Comparison of ENCODE assay signal across 16 mouse cellular contexts in genomic region chr2:51989559-51989958, GRCm38 (mm10). TPM values are rescaled to one million over a fixed set of nuclear protein-coding genes. Genes with fewer than 3 reads are reported as not detected.
DNase-seq lines count a peak whose midpoint lies in the region.
"Had no signal": no experiment of that assay in that cellular context is flagged by ENCODE, and none has a peak within 500 bp of the region (broad histone marks: within the 10 kb centered on the region; RNA-seq: fewer than 3 reads in every experiment).

No protein-coding gene starts in this region.

- intact Hi-C loops in gastrocnemius, postnatal 14 days (cut with DNase I; ENCODE audit: low total_unique reads), result no loop called here

- peak; percentile 48 to 65 for DNase-seq in adrenal gland, adult (ENCODE audit: inconsistent age in 2 of 2, low spot score in 1 of 2)
- no peak for DNase-seq in adrenal gland, adult 8-10 months
- DNase-seq in adrenal gland, postnatal 25 days, result peak; percentile 9
- no peak for DNase-seq in adrenal gland, adult 18-20 months (ENCODE audit: low spot score in 2 of 2)
- DNase-seq in NIH3T3 (ENCODE audit: low read depth), result peak; percentile 47
- DNase-seq in T-cell, adult 2 months (ENCODE audit: low spot score), result no peak
- no peak for DNase-seq in right cerebral cortex, adult 18-20 months
- no peak for DNase-seq in gastrocnemius, postnatal 14 days
- DNase-seq: cerebellum, adult 11-12 months; cerebellum, adult 8-10 months; cerebellum, postnatal 10 days; cerebellum, postnatal 36 days; embryo, embryonic 11 days; gastrocnemius, postnatal 10 days; heart, adult 11 months; kidney, adult 2 months had no signal

RNA-seq across cellular contexts. Expression of gene Nmi, which starts 16.3 kb away (rescaled TPM):
- total RNA-seq in adrenal gland, adult 8-10 months (2022), result 10 to 100 TPM in 3 of 4 experiments, 1 to 10 TPM in 1; 8.3 to 14.7 (median 12.9) TPM
- total RNA-seq in adrenal gland, postnatal 25 days (2021), result 8.8 and 15.1 TPM in 2 replicates
- total RNA-seq in adrenal gland, adult 18-20 months (2021), result 10 to 100 TPM in 1 of 2 experiments, 1 to 10 TPM in 1; 9.1 to 11.6 TPM
- total RNA-seq in gastrocnemius, postnatal 14 days (2021), result 1 to 10 TPM; 3.4 to 4.3 TPM

RNA-seq across cellular contexts. Expression of gene Tnfaip6, which starts 48.2 kb away (rescaled TPM):
- 1 to 10 TPM in 1 of 4 experiments, under 1 TPM in 3; 0.42 to 1.1 (median 0.66) TPM for total RNA-seq in adrenal gland, adult 8-10 months (2022)
- not detected in 2 replicates for total RNA-seq in adrenal gland, postnatal 25 days (2021)
- 1 to 10 TPM; 1.7 to 2.3 TPM for total RNA-seq in adrenal gland, adult 18-20 months (2021)
- total RNA-seq in gastrocnemius, postnatal 14 days (2021), result 1 to 10 TPM; 2.0 to 3.6 TPM

RNA-seq across cellular contexts. Expression of gene Rbm43, which starts 54.6 kb away (rescaled TPM):
- 10 to 100 TPM; 14.1 to 24.5 (median 19.6) TPM for total RNA-seq in adrenal gland, adult 8-10 months (2022)
- total RNA-seq in adrenal gland, postnatal 25 days (2021), result 16.8 and 18.0 TPM in 2 replicates
- 10 to 100 TPM; 10.8 to 12.0 TPM for total RNA-seq in adrenal gland, adult 18-20 months (2021)
- 1 to 10 TPM; 2.4 to 2.6 TPM for total RNA-seq in gastrocnemius, postnatal 14 days (2021)

Comparison
In these comparisons a context has a peak if more than half of its experiments do, and no peak if none do; other contexts are left out.
1. DNase-seq: peak in adrenal gland, adult (2 of 2), adrenal gland, postnatal 25 days (single experiment) and NIH3T3 (single experiment); none in adrenal gland, adult 8-10 months (single experiment), adrenal gland, adult 18-20 months (0 of 2), T-cell, adult 2 months (single experiment), right cerebral cortex, adult 18-20 months (single experiment) and gastrocnemius, postnatal 14 days (single experiment).